Mouse (Mus musculus) forebrain, embryonic 13.5 days (tissue): ENCODE results near the gene Stxbp4. TPM values are rescaled to one million over a fixed set of nuclear protein-coding genes. Genes with fewer than 3 reads are reported as not detected.

Experiments
- ATAC-seq: fragments of 200-750 bp; cut with Nextera tagmentation; 2 replicates; pipeline ENCODE4 v1.8.0; 2017
- H3K27ac ChIP-seq: fragments of 300-500 bp; sonication (generic); 2 replicates; pipeline ENCODE4 v1.5.1; 2015; ENCODE audit warnings: inconsistent platforms, mild to moderate bottlenecking, moderate library complexity
- H3K27me3 ChIP-seq: fragments of 300-500 bp; sonication (generic); 2 replicates; pipeline ENCODE4 v1.6.1; 2015; ENCODE audit warnings: mild to moderate bottlenecking, inconsistent platforms
- H3K36me3 ChIP-seq: fragments of 300-500 bp; sonication (generic); 2 replicates; pipeline ENCODE4 v1.6.1; 2015; ENCODE audit warnings: mild to moderate bottlenecking, inconsistent platforms; ENCODE audit not compliant: poor library complexity, severe bottlenecking
- H3K4me1 ChIP-seq: fragments of 300-500 bp; sonication (generic); 2 replicates; pipeline ENCODE4 v1.6.1; 2015; ENCODE audit warnings: inconsistent platforms
- H3K4me2 ChIP-seq: fragments of 300-500 bp; sonication (generic); 2 replicates; pipeline ENCODE4 v1.6.1; 2015; ENCODE audit warnings: inconsistent platforms, mild to moderate bottlenecking, moderate library complexity
- H3K4me3 ChIP-seq: fragments of 300-500 bp; sonication (generic); 2 replicates; pipeline ENCODE4 v1.5.1; 2015; ENCODE audit warnings: mild to moderate bottlenecking, inconsistent platforms
- H3K9ac ChIP-seq: fragments of 300-500 bp; sonication (generic); 2 replicates; pipeline ENCODE4 v1.6.1; 2015; ENCODE audit warnings: mild to moderate bottlenecking, inconsistent platforms
- H3K9me3 ChIP-seq: fragments of 300-500 bp; sonication (generic); replicated peaks from 2 replicates; pipeline ENCODE4 v1.6.1; 2016; ENCODE audit warnings: inconsistent platforms
- WGBS: fragments of 180-500 bp; shearing (Covaris S2); methylation state at CpG from one replicate; pipeline ENCODE4 v1.1.7; 2015; 5-methylcytosine and 5-hydroxymethylcytosine counted together
- polyA plus RNA-seq: library from polyadenylated mRNA; unstranded; fragments of >200 nt; fragmentation: Nextera tagmentation; extraction: Ambion mirVana; gene quantifications from 2 replicates; pipeline ENCODE4 v1.2.1, GENCODE M21; 2015

The Stxbp4 gene
- 29.4 and 30.1 TPM in 2 replicates for polyA plus RNA-seq

- peak within 1 kb of the TSS; percentile 97 for H3K4me3 ChIP-seq
- peaks cover 28% of the 10 kb centered on the region for H3K4me1 ChIP-seq
- WGBS, result under 1% methylated on average over 48 of the region's 48 CpGs
- peak; percentile 97 for ATAC-seq
- H3K9ac ChIP-seq, result peak within 1 kb of the TSS; percentile 98
- peak within 1 kb of the TSS; percentile 70 for H3K4me2 ChIP-seq
- H3K9me3 ChIP-seq, result no peaks in the 10 kb centered on the region
- H3K36me3 ChIP-seq, result peaks cover 19% of the 10 kb centered on the region
- peak within 1 kb of the TSS; percentile 93 for H3K27ac ChIP-seq
- H3K27me3 ChIP-seq, result no peaks in the 10 kb centered on the region
Observed at GRCm38 (mm10) chr11:90637440-90638311, at the start of gene Stxbp4, which contains the start of gene Cox11. Gene Stxbp4, minus strand, starts transcription at chr11:90638084. Gene Cox11, plus strand, starts transcription at chr11:90638173.

GRCm38 (mm10) chr11:90687040-90687439 lies 49.2 kb upstream of the Stxbp4 start:
- Histone ChIP-seq H3K4me2 (peak overlapping the region; percentile 77), H3K4me1 (peaks cover 10% of the 10 kb centered on the region; the same call in 1 of the 2 replicates), H3K9me3 (no peaks in the 10 kb centered on the region), H3K36me3 (no peaks in the 10 kb centered on the region), H3K27ac (no peak overlapping the region), H3K4me3 (peak overlapping the region; percentile 63), H3K27me3 (0 out of 2 replicates have a peak, but pooled peaks cover 4% of the 10 kb centered on the region), H3K9ac (peak overlapping the region; percentile 56)
- WGBS, result 1% methylated on average over 17 of the region's 17 CpGs
- ATAC-seq, result peak; percentile 54

GRCm38 (mm10) chr11:90686287-90687025 lies 48.6 kb upstream of the Stxbp4 start:
- ATAC-seq, result peak; percentile 1; the same call in 1 of the 2 replicates
- peak overlapping the region; percentile 63 for H3K4me3 ChIP-seq
- WGBS, result 70% methylated on average over 13 of the region's 13 CpGs
- peak overlapping the region; percentile 56 for H3K9ac ChIP-seq
- no peaks in the 10 kb centered on the region for H3K9me3 ChIP-seq
- peak overlapping the region; percentile 77 for H3K4me2 ChIP-seq
- no peak overlapping the region for H3K27ac ChIP-seq
- 0 out of 2 replicates have a peak, but pooled peaks cover 4% of the 10 kb centered on the region for H3K27me3 ChIP-seq
- H3K4me1 ChIP-seq, result peaks cover 10% of the 10 kb centered on the region; the same call in 1 of the 2 replicates
- H3K36me3 ChIP-seq, result no peaks in the 10 kb centered on the region

GRCm38 (mm10) chr11:90685196-90685595 lies 47.3 kb upstream of the Stxbp4 start:
- ATAC-seq, result no peak
- H3K36me3 ChIP-seq, result no peaks in the 10 kb centered on the region
- H3K4me2 ChIP-seq, result no peak overlapping the region
- no peaks in the 10 kb centered on the region for H3K9me3 ChIP-seq
- no peak overlapping the region for H3K9ac ChIP-seq
- H3K4me1 ChIP-seq, result peaks cover 10% of the 10 kb centered on the region; the same call in 1 of the 2 replicates
- no peak overlapping the region for H3K27ac ChIP-seq
- 79% methylated on average over 6 of the region's 6 CpGs for whole genome bisulfite sequencing
- no peak overlapping the region for H3K4me3 ChIP-seq
- H3K27me3 ChIP-seq, result 0 out of 2 replicates have a peak, but pooled peaks cover 4% of the 10 kb centered on the region

- WGBS, result 76% methylated on average over 6 of the region's 6 CpGs
- Histone ChIP-seq H3K27me3 (0 out of 2 replicates have a peak, but pooled peaks cover 4% of the 10 kb centered on the region), H3K36me3 (no peaks in the 10 kb centered on the region), H3K27ac (no peak overlapping the region), H3K9me3 (no peaks in the 10 kb centered on the region), H3K9ac (no peak overlapping the region), H3K4me1 (peaks cover 10% of the 10 kb centered on the region; the same call in 1 of the 2 replicates), H3K4me3 (no peak overlapping the region), H3K4me2 (no peak overlapping the region)
- ATAC-seq, result no peak
Observed at GRCm38 (mm10) chr11:90684765-90685164, 46.9 kb upstream of the Stxbp4 start.

GRCm38 (mm10) chr11:90681171-90681570 lies 43.3 kb upstream of the Stxbp4 start:
- Histone ChIP-seq H3K9me3 (no peaks in the 10 kb centered on the region), H3K36me3 (no peaks in the 10 kb centered on the region), H3K27ac (no peak overlapping the region), H3K4me3 (no peak overlapping the region), H3K4me2 (no peak overlapping the region), H3K9ac (no peak overlapping the region), H3K4me1 (no peaks in the 10 kb centered on the region), H3K27me3 (no peaks in the 10 kb centered on the region)
- no peak for ATAC-seq

GRCm38 (mm10) chr11:90678582-90678981 lies 40.7 kb upstream of the Stxbp4 start:
- no peaks in the 10 kb centered on the region for H3K9me3 ChIP-seq
- no peak overlapping the region for H3K9ac ChIP-seq
- no peak overlapping the region for H3K4me3 ChIP-seq
- H3K4me2 ChIP-seq, result no peak overlapping the region
- ATAC-seq, result no peak
- no peaks in the 10 kb centered on the region for H3K4me1 ChIP-seq
- no peak overlapping the region for H3K27ac ChIP-seq
- WGBS, result 86% methylated on average over 5 of the region's 5 CpGs
- no peaks in the 10 kb centered on the region for H3K36me3 ChIP-seq
- no peaks in the 10 kb centered on the region for H3K27me3 ChIP-seq

- Histone ChIP-seq H3K9me3 (no peaks in the 10 kb centered on the region), H3K4me3 (no peak overlapping the region), H3K27me3 (no peaks in the 10 kb centered on the region), H3K4me2 (no peak overlapping the region), H3K36me3 (no peaks in the 10 kb centered on the region), H3K27ac (no peak overlapping the region), H3K9ac (no peak overlapping the region), H3K4me1 (no peaks in the 10 kb centered on the region)
- no peak for ATAC-seq
- WGBS, result 34% methylated on average over 8 of the region's 8 CpGs
Observed at GRCm38 (mm10) chr11:90677771-90678288, 39.9 kb upstream of the Stxbp4 start.

GRCm38 (mm10) chr11:90677027-90677426 lies 39.1 kb upstream of the Stxbp4 start:
- Histone ChIP-seq H3K9ac (no peak overlapping the region), H3K27ac (no peak overlapping the region), H3K36me3 (no peaks in the 10 kb centered on the region), H3K4me1 (no peaks in the 10 kb centered on the region), H3K4me2 (no peak overlapping the region), H3K4me3 (no peak overlapping the region), H3K27me3 (no peaks in the 10 kb centered on the region), H3K9me3 (no peaks in the 10 kb centered on the region)
- no peak for ATAC-seq
- WGBS, result 90% methylated on average over 7 of the region's 7 CpGs

GRCm38 (mm10) chr11:90675479-90676110 lies 37.7 kb upstream of the Stxbp4 start:
- H3K36me3 ChIP-seq, result no peaks in the 10 kb centered on the region
- no peaks in the 10 kb centered on the region for H3K27me3 ChIP-seq
- H3K4me1 ChIP-seq, result no peaks in the 10 kb centered on the region
- no peak for ATAC-seq
- no peak overlapping the region for H3K4me3 ChIP-seq
- no peak overlapping the region for H3K27ac ChIP-seq
- no peak overlapping the region for H3K9ac ChIP-seq
- H3K9me3 ChIP-seq, result no peaks in the 10 kb centered on the region
- WGBS, result 87% methylated on average over 5 of the region's 5 CpGs
- no peak overlapping the region for H3K4me2 ChIP-seq

- no peak overlapping the region for H3K27ac ChIP-seq
- 0 out of 2 replicates have a peak, but pooled peaks cover 3% of the 10 kb centered on the region for H3K36me3 ChIP-seq
- ATAC-seq, result no peak
- H3K4me3 ChIP-seq, result no peak overlapping the region
- 97% methylated on average over 6 of the region's 6 CpGs for WGBS
- peaks cover 36% of the 10 kb centered on the region for H3K4me1 ChIP-seq
- no peak overlapping the region for H3K9ac ChIP-seq
- H3K9me3 ChIP-seq, result no peaks in the 10 kb centered on the region
- no peaks in the 10 kb centered on the region for H3K27me3 ChIP-seq
- H3K4me2 ChIP-seq, result no peak overlapping the region
Observed at GRCm38 (mm10) chr11:90667325-90667724, 29.4 kb upstream of the Stxbp4 start.
